Mouse (Mus musculus) NIH3T3 (cell line): ENCODE results near the gene Cant1.
A peak's percentile ranks its signal among the peaks of the same experiment; 100 is the strongest.

Experiments used
- DNase-seq: peaks from one replicate; pipeline ENCODE4 v3.0.0-alpha.2; 2012; ENCODE audit warnings: low read depth

Gene Cant1

DNA sequence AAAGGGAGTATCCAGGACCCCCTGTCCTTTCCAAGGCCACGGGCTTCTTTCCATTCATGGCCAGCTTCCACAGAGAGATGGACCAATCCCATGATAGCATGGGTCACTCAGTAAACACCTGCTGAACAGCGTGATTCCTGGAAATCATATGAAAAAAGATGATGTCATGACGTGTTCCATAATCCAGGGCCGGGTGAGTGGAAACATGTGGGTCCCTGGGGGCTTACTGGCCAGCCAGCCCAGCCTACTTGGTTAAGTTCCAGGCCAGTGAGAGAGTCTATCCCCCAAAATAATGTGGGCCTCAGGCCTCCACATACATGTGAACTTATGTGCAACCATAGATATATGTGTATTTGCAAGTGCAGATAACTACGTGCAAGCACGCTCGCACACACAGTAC is 47.0 kb downstream of the Cant1 start:
- peak; percentile 59 for DNase-seq

DNA sequence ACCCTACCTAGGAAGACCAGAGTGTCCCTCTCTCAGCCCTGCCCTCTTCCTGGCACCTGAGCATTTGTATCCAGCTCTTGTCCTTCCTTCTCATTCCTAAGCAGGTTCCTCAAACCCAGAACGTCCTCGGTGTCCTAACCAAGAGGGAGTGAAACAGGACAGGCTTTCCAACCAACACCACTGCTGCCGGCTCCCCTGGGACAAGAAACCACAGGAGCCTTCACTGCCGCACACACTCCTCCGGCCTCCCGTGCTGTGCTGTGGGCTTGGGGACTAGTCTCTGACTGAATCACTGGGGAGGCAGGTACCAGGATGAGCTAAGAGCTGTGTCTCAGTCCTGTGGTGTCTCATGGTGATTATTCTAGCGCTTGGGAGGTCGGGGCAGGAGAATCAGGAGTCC is 49.2 kb downstream of the Cant1 start:
- no peak for DNase-seq

DNA sequence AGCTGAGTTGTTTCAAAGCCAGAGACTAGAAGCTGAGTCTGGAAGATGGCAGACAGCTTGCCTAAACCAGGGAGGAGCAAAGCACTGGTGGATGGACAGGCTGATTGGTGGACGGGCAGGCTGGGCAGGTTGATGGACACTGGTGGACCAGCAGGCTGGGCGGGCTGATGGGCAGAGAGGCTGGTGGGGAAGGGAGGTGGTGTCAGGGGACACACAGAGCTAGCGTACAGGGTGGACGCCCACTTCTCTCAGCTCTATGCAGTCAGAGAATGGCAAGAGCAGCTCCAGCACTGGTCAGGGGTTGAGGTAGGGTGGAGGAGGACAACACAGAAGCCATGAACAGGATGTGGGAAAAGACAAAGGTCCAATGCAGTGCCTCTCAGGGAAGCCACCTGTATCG is 49.6 kb downstream of the Cant1 start:
- DNase-seq, result no peak

DNA sequence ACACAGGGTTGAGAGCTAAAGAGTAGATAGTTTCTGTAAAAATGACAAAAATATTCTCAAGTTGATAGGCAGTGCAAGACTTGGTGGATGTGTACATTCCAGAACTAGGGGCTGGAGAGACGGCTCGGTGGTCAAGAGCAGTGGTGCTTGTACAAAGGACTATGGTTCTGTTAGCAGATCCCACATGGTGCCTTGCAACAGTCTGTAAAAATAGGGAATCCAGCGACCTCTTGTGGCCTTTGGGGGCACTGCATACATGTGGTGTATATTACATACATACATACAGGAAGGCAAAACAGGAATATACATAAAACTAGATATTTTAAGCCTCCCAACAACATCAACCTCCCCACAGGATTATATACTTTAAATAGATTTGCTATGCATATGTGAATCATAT is 50.6 kb downstream of the Cant1 start:
- DNase-seq, result peak; percentile 59

DNA sequence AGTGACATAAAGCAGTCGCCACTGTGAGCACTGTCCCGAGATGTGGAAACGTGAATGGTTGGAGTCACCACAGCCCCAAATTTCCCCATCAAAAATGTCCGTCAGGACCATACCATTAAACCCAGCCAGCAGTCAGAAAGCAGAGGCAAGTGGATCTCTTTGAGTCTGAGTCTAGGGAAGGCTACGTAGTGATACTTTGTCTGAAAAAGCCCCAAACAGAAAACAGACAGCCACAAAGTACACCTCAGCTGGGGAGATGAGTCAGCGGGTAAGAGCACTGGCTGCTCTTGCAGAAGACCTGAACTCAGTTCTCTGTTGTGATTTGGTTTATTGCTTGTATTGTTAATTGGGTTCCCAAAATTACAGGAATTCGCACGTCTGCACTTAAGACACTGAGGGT is 52.3 kb downstream of the Cant1 start:
- no peak for DNase-seq

DNA sequence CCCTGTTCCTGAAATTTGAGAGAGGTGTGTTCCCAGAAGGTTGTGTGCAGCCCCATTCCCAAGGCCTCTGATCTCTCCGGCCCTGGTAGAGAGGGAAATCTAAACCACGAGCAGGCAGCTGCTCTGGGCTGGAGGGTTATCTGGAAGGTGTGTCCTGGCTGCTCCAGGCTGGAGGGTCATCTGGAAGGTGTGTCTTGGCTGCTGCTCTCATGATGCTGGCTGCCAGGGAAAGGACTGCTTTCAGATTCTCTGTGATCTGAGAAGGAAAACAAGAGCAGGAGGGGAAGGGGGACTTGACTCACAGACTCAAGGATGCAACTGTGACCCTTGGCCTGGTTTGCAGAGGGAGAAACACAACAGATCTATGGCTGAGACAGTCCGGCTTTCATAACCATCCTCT is 52.8 kb downstream of the Cant1 start:
- peak; percentile 53 for DNase-seq

DNA sequence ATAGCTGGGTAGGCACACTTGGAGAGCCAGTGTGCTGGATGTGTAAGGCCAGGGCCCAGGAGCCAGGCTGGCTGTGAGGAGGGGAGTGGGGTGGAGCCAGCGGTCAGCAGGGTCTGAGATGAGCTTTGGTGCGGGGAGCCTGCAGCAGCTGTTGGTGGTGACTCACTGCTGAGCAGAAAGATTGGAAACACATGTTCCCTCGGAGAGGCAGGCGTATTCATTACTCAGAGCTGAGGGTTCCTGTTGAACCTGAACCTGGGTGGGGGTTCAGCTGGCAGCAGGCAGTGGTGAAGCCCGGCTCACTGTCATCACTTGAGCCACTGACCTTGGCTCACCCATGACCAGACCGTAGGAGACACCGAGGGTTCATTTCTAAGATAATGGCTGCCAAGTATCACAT is 53.7 kb downstream of the Cant1 start:
- peak; percentile 93 for DNase-seq

DNA sequence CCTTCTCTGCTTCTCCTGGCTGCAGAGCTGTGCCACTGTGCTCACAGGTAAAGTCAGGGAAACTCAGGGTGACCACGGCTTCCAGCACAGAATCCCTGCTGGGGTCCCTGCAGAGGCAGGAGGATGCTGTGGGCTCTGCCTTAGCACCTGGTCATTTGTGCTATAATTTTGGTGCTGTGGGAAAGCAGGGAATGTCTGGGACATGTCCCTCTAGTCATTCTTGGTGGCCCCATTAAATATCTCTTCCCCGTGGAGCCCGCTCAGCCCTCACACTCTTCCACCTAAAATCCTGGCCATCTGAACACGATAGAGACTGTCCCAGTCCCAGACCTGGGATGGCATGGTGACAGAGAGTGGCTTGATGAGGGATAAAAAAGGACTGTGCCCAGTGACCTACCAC is 54.9 kb downstream of the Cant1 start:
- no peak for DNase-seq

DNA sequence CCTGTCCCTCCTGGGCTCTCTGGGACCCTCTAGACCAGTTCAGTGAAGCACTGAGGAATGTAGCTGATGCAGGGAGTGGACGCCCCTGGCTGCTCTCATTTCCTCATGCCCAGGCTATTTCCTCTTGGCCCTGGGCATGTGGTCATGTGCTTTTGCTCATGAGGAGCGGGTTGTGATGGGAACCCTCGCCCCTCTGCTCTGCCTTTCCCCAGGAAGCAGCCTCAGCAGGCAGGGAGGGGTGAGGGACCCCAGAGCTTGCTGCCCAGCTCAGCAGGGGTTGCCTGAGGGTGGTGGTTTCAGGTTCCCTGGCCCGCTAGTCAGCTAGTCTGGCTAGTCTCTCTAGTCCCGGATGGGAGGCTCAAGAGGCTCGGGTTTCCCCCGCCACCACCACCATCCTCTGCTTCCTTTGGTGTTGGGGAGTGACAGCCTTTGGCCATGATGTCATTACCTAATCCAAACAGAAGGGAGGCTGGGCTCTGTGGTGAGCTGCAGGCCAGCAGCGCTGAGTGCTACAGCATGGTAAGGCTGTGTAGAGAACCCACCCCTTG is 55.8 kb downstream of the Cant1 start:
- DNase-seq, result peak; percentile 88

DNA sequence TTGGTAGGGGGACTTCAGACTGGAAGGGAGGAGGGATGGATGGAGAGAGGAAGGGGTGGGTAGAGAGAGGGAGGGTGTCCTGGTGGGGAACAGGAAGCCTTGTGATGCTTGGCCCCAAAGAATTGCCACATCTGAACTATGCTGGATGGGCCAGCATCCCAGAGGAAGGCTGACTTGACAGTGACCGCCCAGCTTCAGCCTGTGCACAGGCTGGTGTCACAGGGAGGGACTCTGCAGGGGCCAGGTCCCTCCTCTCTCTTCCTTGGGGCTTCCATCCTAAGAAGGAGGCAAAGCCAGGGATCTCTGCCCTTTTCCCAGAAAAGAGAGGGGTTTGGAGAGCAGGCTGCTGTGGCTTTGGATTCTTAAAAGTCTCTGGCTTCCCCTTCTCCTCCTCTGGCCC is 56.4 kb downstream of the Cant1 start:
- DNase-seq, result no peak

DNA sequence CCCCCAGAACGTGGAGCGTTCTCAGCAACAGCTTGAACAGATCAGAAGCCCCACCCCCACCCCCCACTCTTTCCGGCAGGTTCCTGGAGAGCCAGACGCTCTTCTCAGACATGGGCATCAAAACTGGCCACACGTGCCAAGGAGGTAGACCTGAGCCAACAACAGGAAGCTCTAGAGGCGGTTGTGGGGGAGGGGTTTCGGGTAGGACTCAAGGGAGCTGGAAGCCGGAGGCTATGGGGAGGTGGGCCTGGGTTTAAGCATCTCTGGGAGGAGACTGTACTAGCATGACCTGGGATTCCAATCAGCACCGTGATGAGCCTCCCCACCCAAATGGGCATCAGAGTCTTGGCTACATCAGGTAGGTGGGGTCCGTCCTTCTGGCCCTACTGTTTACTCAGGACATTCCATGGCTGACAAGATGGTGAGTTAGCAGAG is 58.0 kb downstream of the Cant1 start:
- peak; percentile 81 for DNase-seq

DNA sequence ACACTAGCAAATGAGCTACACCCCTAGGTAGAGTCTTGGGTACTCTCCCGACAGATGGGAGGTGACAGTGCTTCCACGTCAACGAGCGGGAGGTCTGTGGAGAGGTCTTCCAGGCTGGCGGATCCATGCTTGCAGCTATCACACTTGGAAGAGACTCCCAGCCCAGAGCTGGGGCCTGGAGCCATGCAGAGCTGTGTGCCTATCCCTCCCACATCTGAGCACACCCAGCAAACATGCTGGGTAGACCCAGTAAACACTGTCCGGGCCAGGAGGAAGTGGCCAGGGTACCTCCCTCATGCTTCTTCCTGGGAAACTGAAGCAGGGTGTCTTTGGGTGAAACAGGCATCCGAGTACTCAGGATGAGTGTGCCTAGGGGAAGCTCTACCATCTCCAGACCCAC is 58.4 kb downstream of the Cant1 start:
- peak; percentile 65 for DNase-seq
